Mouse (Mus musculus): ENCODE results near the gene Timm8a2. TPM values are rescaled to one million over a fixed set of nuclear protein-coding genes. Genes with fewer than 3 reads are reported as not detected.

Timm8a2 gene
- total RNA-seq, 1 experiment, result 3.2 TPM

DNA sequence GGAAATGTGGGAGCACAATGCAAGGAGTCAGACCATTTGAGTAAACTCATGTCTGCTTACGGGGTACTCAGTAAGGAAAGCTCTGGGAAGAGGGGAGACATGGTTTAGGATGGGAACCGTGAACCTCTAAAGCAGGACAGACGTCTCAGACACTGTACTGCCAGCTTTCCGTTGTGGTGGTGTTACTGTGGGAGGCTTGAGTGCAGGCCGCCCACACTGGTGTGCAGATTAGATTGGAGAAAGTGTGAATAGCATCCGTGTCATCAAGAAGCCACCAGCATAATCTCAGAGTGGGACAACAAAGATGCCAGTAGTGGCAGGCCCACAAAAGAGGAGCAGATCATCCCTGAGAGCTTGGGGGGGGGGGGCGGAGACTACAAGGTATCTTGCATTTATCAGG is 32.2 kb upstream of the Timm8a2 start:
- no peaks in the 10 kb centered on the region for H3K9me3 ChIP-seq (ENCODE audit: control insufficient read depth, insufficient read depth, low read depth, low read length)
- peaks cover 1% of the 10 kb centered on the region; the same call in 1 of the 2 replicates for H3K36me3 ChIP-seq (ENCODE audit: control insufficient read depth, insufficient read depth, low read length, poor library complexity, severe bottlenecking)
- H3K9ac ChIP-seq (ENCODE audit: insufficient read depth, low read depth, low read length, poor library complexity, severe bottlenecking), result no peak overlapping the region
- in situ Hi-C loops (cut with MboI; ENCODE audit: low sequenced_read_pairs in 2 of 2, unreplicated experiment in 2 of 2), result no loop called here
- H3K4me3 ChIP-seq (ENCODE audit: insufficient read depth in 1 of 2, low read depth in 1 of 2, low read length in 2 of 2, poor library complexity in 1 of 2, severe bottlenecking in 1 of 2), result no peak overlapping the region
- no peaks in the 10 kb centered on the region for H3K4me1 ChIP-seq (ENCODE audit: control insufficient read depth in 2 of 2, insufficient read depth in 2 of 2, low read length in 2 of 2, poor library complexity in 1 of 2)
- TF ChIP-seq CHD2 (IDR thresholded peaks at IDR 0.05; ENCODE audit: low read depth, low read length) (no peak), ZC3H11A (IDR thresholded peaks at IDR 0.05; ENCODE audit: borderline replicate concordance, low read depth, low read length) (no peak), MAFK (IDR thresholded peaks at IDR 0.05; ENCODE audit: insufficient read depth, low read depth, low read length) (no peak), ZNF384 (IDR thresholded peaks at IDR 0.05; ENCODE audit: low read depth, low read length) (no peak), HCFC1 (IDR thresholded peaks at IDR 0.05; ENCODE audit: borderline replicate concordance, insufficient read depth, low read length) (no peak)
- DNase-seq (ENCODE audit: low read depth, low spot score), result no peak
- H3K27ac ChIP-seq (ENCODE audit: insufficient read depth, low read depth, low read length, poor library complexity, severe bottlenecking), result no peak overlapping the region

DNA sequence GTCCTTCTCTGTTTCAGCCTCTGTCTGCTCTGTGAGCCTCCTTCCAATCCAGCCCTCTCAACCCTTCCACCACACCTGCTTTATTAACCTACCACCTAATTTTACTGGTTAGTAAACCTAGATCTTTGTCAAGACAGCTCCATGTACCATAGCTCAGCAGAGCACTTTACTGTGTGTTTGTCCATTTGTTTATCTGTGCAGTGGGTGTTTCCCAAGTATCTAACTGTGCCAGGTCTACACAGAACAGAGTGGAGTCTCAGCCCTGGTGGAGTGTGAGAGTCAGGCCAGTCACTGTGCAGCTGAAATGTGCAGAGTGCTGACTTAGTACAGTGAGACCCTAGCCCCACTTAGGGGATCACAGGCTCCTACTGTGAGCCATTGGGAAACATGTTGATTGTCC is 30.7 kb upstream of the Timm8a2 start:
- no peak overlapping the region for H3K27ac ChIP-seq (ENCODE audit: insufficient read depth, low read depth, low read length, poor library complexity, severe bottlenecking)
- H3K4me1 ChIP-seq (ENCODE audit: control insufficient read depth in 2 of 2, insufficient read depth in 2 of 2, low read length in 2 of 2, poor library complexity in 1 of 2), result no peaks in the 10 kb centered on the region
- no peak overlapping the region for H3K4me3 ChIP-seq (ENCODE audit: insufficient read depth in 1 of 2, low read depth in 1 of 2, low read length in 2 of 2, poor library complexity in 1 of 2, severe bottlenecking in 1 of 2)
- TF ChIP-seq HCFC1 (IDR thresholded peaks at IDR 0.05; ENCODE audit: borderline replicate concordance, insufficient read depth, low read length) (no peak), ZC3H11A (IDR thresholded peaks at IDR 0.05; ENCODE audit: borderline replicate concordance, low read depth, low read length) (no peak), ZNF384 (IDR thresholded peaks at IDR 0.05; ENCODE audit: low read depth, low read length) (no peak), CHD2 (IDR thresholded peaks at IDR 0.05; ENCODE audit: low read depth, low read length) (no peak), MAFK (IDR thresholded peaks at IDR 0.05; ENCODE audit: insufficient read depth, low read depth, low read length) (no peak)
- in situ Hi-C loops (cut with MboI; ENCODE audit: low sequenced_read_pairs in 2 of 2, unreplicated experiment in 2 of 2), result no loop called here
- H3K9me3 ChIP-seq (ENCODE audit: control insufficient read depth, insufficient read depth, low read depth, low read length), result no peaks in the 10 kb centered on the region
- DNase-seq (ENCODE audit: low read depth, low spot score), result no peak
- H3K36me3 ChIP-seq (ENCODE audit: control insufficient read depth, insufficient read depth, low read length, poor library complexity, severe bottlenecking), result peaks cover 2% of the 10 kb centered on the region; the same call in 1 of the 2 replicates
- no peak overlapping the region for H3K9ac ChIP-seq (ENCODE audit: insufficient read depth, low read depth, low read length, poor library complexity, severe bottlenecking)

DNA sequence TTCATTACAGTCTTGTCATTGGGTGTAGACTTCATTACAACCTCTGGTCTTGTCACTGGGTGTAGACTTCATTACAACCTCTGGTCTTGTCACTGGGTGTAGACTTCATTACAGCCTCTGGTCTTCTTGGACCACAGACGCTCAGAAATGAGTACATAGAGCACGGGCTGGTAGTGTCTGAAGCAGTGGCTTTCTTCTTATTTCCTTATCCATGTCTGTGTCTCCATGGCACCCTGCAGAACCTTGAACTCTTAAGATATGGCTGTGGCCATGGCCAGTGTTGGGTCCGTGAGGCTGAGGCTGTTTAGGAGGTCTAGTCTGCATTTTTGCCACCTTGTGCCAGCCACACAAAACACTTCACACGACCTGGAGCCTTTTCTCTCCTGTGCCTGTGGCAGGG is 26.2 kb upstream of the Timm8a2 start:
- no peak overlapping the region for H3K9ac ChIP-seq (ENCODE audit: insufficient read depth, low read depth, low read length, poor library complexity, severe bottlenecking)
- in situ Hi-C loops (cut with MboI; ENCODE audit: low sequenced_read_pairs in 2 of 2, unreplicated experiment in 2 of 2), result no loop called here
- TF ChIP-seq HCFC1 (IDR thresholded peaks at IDR 0.05; ENCODE audit: borderline replicate concordance, insufficient read depth, low read length) (no peak), MAFK (IDR thresholded peaks at IDR 0.05; ENCODE audit: insufficient read depth, low read depth, low read length) (no peak), CHD2 (IDR thresholded peaks at IDR 0.05; ENCODE audit: low read depth, low read length) (no peak), ZNF384 (IDR thresholded peaks at IDR 0.05; ENCODE audit: low read depth, low read length) (no peak), ZC3H11A (IDR thresholded peaks at IDR 0.05; ENCODE audit: borderline replicate concordance, low read depth, low read length) (no peak)
- no peak overlapping the region for H3K27ac ChIP-seq (ENCODE audit: insufficient read depth, low read depth, low read length, poor library complexity, severe bottlenecking)
- peaks cover 0 to 4% of the 10 kb centered on the region in 2 experiments; a peak in 2 of 4 replicates for H3K4me1 ChIP-seq (ENCODE audit: control insufficient read depth in 2 of 2, insufficient read depth in 2 of 2, low read length in 2 of 2, poor library complexity in 1 of 2)
- H3K36me3 ChIP-seq (ENCODE audit: control insufficient read depth, insufficient read depth, low read length, poor library complexity, severe bottlenecking), result peaks cover 5% of the 10 kb centered on the region; the same call in 1 of the 2 replicates
- no peak overlapping the region for H3K4me3 ChIP-seq (ENCODE audit: insufficient read depth in 1 of 2, low read depth in 1 of 2, low read length in 2 of 2, poor library complexity in 1 of 2, severe bottlenecking in 1 of 2)
- H3K9me3 ChIP-seq (ENCODE audit: control insufficient read depth, insufficient read depth, low read depth, low read length), result no peaks in the 10 kb centered on the region
- no peak for DNase-seq (ENCODE audit: low read depth, low spot score)

DNA sequence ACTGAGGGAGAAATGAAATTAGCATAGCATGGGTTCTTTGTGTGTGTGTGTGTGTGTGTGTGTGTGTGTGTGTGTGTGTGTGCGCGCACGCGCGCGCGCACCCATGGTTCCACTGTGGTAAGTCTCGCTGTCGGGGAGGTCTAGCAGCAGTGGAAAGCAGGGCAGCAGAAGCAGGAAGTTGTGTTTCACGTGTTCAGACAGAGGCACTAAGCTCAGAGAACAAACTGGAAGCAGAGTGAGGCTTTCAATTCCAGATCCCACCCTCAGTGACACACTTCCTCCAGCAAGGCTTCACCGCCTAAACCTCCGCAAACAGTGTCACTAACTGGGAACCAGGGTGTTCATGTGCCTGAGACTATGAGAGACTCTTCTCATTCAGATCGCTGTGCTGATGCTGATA is 25.0 kb upstream of the Timm8a2 start:
- TF ChIP-seq HCFC1 (IDR thresholded peaks at IDR 0.05; ENCODE audit: borderline replicate concordance, insufficient read depth, low read length), result no peak
- TF ChIP-seq ZC3H11A (IDR thresholded peaks at IDR 0.05; ENCODE audit: borderline replicate concordance, low read depth, low read length), result no peak
- TF ChIP-seq MAFK (IDR thresholded peaks at IDR 0.05; ENCODE audit: insufficient read depth, low read depth, low read length), result no peak
- no peak for TF ChIP-seq CHD2 (IDR thresholded peaks at IDR 0.05; ENCODE audit: low read depth, low read length)
- no peak for TF ChIP-seq ZNF384 (IDR thresholded peaks at IDR 0.05; ENCODE audit: low read depth, low read length)

More for the DNA sequence above, 25.0 kb upstream of the Timm8a2 start:
- Histone ChIP-seq H3K27ac (ENCODE audit: insufficient read depth, low read depth, low read length, poor library complexity, severe bottlenecking) (no peak overlapping the region), H3K4me1 (ENCODE audit: control insufficient read depth in 2 of 2, insufficient read depth in 2 of 2, low read length in 2 of 2, poor library complexity in 1 of 2) (peaks cover 0 to 7% of the 10 kb centered on the region in 2 experiments; a peak in 2 of 4 replicates), H3K4me3 (ENCODE audit: insufficient read depth in 1 of 2, low read depth in 1 of 2, low read length in 2 of 2, poor library complexity in 1 of 2, severe bottlenecking in 1 of 2) (no peak overlapping the region), H3K9ac (ENCODE audit: insufficient read depth, low read depth, low read length, poor library complexity, severe bottlenecking) (no peak overlapping the region), H3K9me3 (ENCODE audit: control insufficient read depth, insufficient read depth, low read depth, low read length) (no peaks in the 10 kb centered on the region), H3K36me3 (ENCODE audit: control insufficient read depth, insufficient read depth, low read length, poor library complexity, severe bottlenecking) (peaks cover 5% of the 10 kb centered on the region; the same call in 1 of the 2 replicates)
- in situ Hi-C loops (cut with MboI; ENCODE audit: low sequenced_read_pairs in 2 of 2, unreplicated experiment in 2 of 2), result no loop called here
- DNase-seq (ENCODE audit: low read depth, low spot score), result no peak
